Mouse (Mus musculus) erythroblast, embryonic 14.5 days (primary cell): Measurements from ENCODE around the gene Mrpl57.

Experiments
- GATA1 ChIP-seq: IDR thresholded peaks from 2 replicates; pipeline ENCODE4 v1.6.1; 2012; ENCODE audit warnings: low read length, inconsistent platforms, mixed read lengths
- TAL1 ChIP-seq: IDR thresholded peaks from 3 replicates; pipeline ENCODE4 v1.6.1; 2012; ENCODE audit warnings: low read length, inconsistent platforms, mixed read lengths

- TF ChIP-seq GATA1 = no peak
- no peak for TF ChIP-seq TAL1
Observed at GRCm38 (mm10) chr14:57852961-57853360, 26.9 kb downstream of the Mrpl57 start.
